Mouse (Mus musculus) embryonic facial prominence, embryonic 12.5 days (tissue): ENCODE results near the gene Rhoq. TPM values are rescaled to one million over a fixed set of nuclear protein-coding genes. Genes with fewer than 3 reads are reported as not detected.

Source experiments
- ATAC-seq: fragments of 200-750 bp; cut with Nextera tagmentation; 2 replicates; pipeline ENCODE4 v1.8.0; 2017; ENCODE audit not compliant: insufficient number of reproducible peaks, insufficient read depth, low FRiP score, low TSS enrichment
- H3K27ac ChIP-seq: fragments of 300-500 bp; sonication (generic); 2 replicates; pipeline ENCODE4 v1.5.1; 2016; ENCODE audit warnings: mild to moderate bottlenecking
- H3K27me3 ChIP-seq: fragments of 300-500 bp; sonication (generic); 2 replicates; pipeline ENCODE4 v1.6.1; 2016; ENCODE audit warnings: mild to moderate bottlenecking, moderate library complexity
- H3K36me3 ChIP-seq: fragments of 300-500 bp; sonication (generic); 2 replicates; pipeline ENCODE4 v1.6.1; 2016; ENCODE audit warnings: mild to moderate bottlenecking
- H3K4me1 ChIP-seq: fragments of 300-500 bp; sonication (generic); 2 replicates; pipeline ENCODE4 v1.6.1; 2016
- H3K4me2 ChIP-seq: fragments of 300-500 bp; sonication (generic); replicated peaks from 2 replicates; pipeline ENCODE4 v1.6.1; 2016; ENCODE audit warnings: mild to moderate bottlenecking, moderate library complexity
- H3K4me3 ChIP-seq: fragments of 300-500 bp; sonication (generic); 2 replicates; pipeline ENCODE4 v1.5.1; 2016; ENCODE audit warnings: mild to moderate bottlenecking
- H3K9ac ChIP-seq: fragments of 300-500 bp; sonication (generic); 2 replicates; pipeline ENCODE4 v1.6.1; 2016; ENCODE audit warnings: mild to moderate bottlenecking, moderate library complexity
- H3K9me3 ChIP-seq: fragments of 300-500 bp; sonication (generic); 2 replicates; pipeline ENCODE4 v1.6.1; 2016; ENCODE audit warnings: mild to moderate bottlenecking, moderate library complexity
- WGBS: fragments of 180-500 bp; shearing (Covaris S2); methylation state at CpG from one replicate; pipeline ENCODE4 v1.1.7; 2016; 5-methylcytosine and 5-hydroxymethylcytosine counted together
- polyA plus RNA-seq: library from polyadenylated mRNA; unstranded; fragments of >200 nt; fragmentation: Nextera tagmentation; extraction: Ambion mirVana; gene quantifications from 2 replicates; pipeline ENCODE4 v1.2.1, GENCODE M21; 2016

The Rhoq gene
- polyA plus RNA-seq, 1 experiment from 2014 or later, result 30.0 TPM

- Histone ChIP-seq H3K27me3 (no peaks in the 10 kb centered on the region), H3K9ac (peak overlapping the region; percentile 90), H3K27ac (peak overlapping the region; percentile 95), H3K4me1 (peaks cover 44% of the 10 kb centered on the region), H3K36me3 (no peaks in the 10 kb centered on the region), H3K9me3 (no peaks in the 10 kb centered on the region), H3K4me3 (peak overlapping the region; percentile 84), H3K4me2 (peak overlapping the region; percentile 88)
- WGBS, result 0% methylated on average over 6 of the region's 6 CpGs
- ATAC-seq, result no peak
These were observed 1.2 kb downstream of the Rhoq start for GRCm38 (mm10) chr17:86964041-86964440.

GRCm38 (mm10) chr17:86964502-86964901, 1.6 kb downstream of the Rhoq start:
- peak overlapping the region; percentile 95 for H3K27ac ChIP-seq
- H3K4me1 ChIP-seq, result peaks cover 44% of the 10 kb centered on the region
- no peaks in the 10 kb centered on the region for H3K36me3 ChIP-seq
- H3K9ac ChIP-seq, result peak overlapping the region; percentile 90
- H3K27me3 ChIP-seq, result no peaks in the 10 kb centered on the region
- peak overlapping the region; percentile 84 for H3K4me3 ChIP-seq
- peak; percentile 61 for ATAC-seq
- under 1% methylated on average over 10 of the region's 10 CpGs for WGBS
- H3K9me3 ChIP-seq, result no peaks in the 10 kb centered on the region
- peak overlapping the region; percentile 88 for H3K4me2 ChIP-seq

- ATAC-seq, result no peak
- H3K27ac ChIP-seq, result peak overlapping the region; percentile 95
- H3K4me1 ChIP-seq, result peaks cover 44% of the 10 kb centered on the region
- no peaks in the 10 kb centered on the region for H3K27me3 ChIP-seq
- H3K4me2 ChIP-seq, result peak overlapping the region; percentile 88
- peak overlapping the region; percentile 84 for H3K4me3 ChIP-seq
- WGBS, result 67% methylated on average over 8 of the region's 8 CpGs
- H3K9me3 ChIP-seq, result no peaks in the 10 kb centered on the region
- H3K36me3 ChIP-seq, result peaks cover 5% of the 10 kb centered on the region; the same call in 1 of the 2 replicates
- H3K9ac ChIP-seq, result peak overlapping the region; percentile 15; the same call in 1 of the 2 replicates
These were observed 2.2 kb downstream of the Rhoq start for GRCm38 (mm10) chr17:86965121-86965520.

- H3K4me3 ChIP-seq, result no peak overlapping the region
- no peak for ATAC-seq
- H3K4me2 ChIP-seq, result no peak overlapping the region
- H3K9me3 ChIP-seq, result no peaks in the 10 kb centered on the region
- H3K4me1 ChIP-seq, result peaks cover 35% of the 10 kb centered on the region
- H3K36me3 ChIP-seq, result peaks cover 13% of the 10 kb centered on the region; the same call in 1 of the 2 replicates
- H3K27ac ChIP-seq, result no peak overlapping the region
- H3K27me3 ChIP-seq, result no peaks in the 10 kb centered on the region
- H3K9ac ChIP-seq, result no peak overlapping the region
- 82% methylated on average over 10 of the region's 10 CpGs for WGBS
These were observed 3.2 kb downstream of the Rhoq start for GRCm38 (mm10) chr17:86966040-86966439.

GRCm38 (mm10) chr17:86967048-86967447, 4.2 kb downstream of the Rhoq start:
- WGBS, result 93% methylated on average over 12 of the region's 12 CpGs
- Histone ChIP-seq H3K4me2 (no peak overlapping the region), H3K4me1 (peaks cover 25% of the 10 kb centered on the region), H3K36me3 (peaks cover 19% of the 10 kb centered on the region; the same call in 1 of the 2 replicates), H3K4me3 (no peak overlapping the region), H3K27ac (no peak overlapping the region), H3K9me3 (no peaks in the 10 kb centered on the region), H3K9ac (no peak overlapping the region), H3K27me3 (no peaks in the 10 kb centered on the region)
- no peak for ATAC-seq

- Histone ChIP-seq H3K4me2 (no peak overlapping the region), H3K4me1 (peaks cover 24% of the 10 kb centered on the region), H3K27ac (no peak overlapping the region), H3K4me3 (no peak overlapping the region), H3K36me3 (peaks cover 25% of the 10 kb centered on the region; the same call in 1 of the 2 replicates), H3K9ac (no peak overlapping the region), H3K9me3 (no peaks in the 10 kb centered on the region), H3K27me3 (no peaks in the 10 kb centered on the region)
- ATAC-seq, result no peak
- 80% methylated on average over 10 of the region's 10 CpGs for WGBS
These were observed 4.9 kb downstream of the Rhoq start for GRCm38 (mm10) chr17:86967536-86968525.

GRCm38 (mm10) chr17:86968581-86968980, 5.7 kb downstream of the Rhoq start:
- Histone ChIP-seq H3K4me3 (no peak overlapping the region), H3K4me2 (no peak overlapping the region), H3K27me3 (no peaks in the 10 kb centered on the region), H3K36me3 (peaks cover 27% of the 10 kb centered on the region; the same call in 1 of the 2 replicates), H3K27ac (no peak overlapping the region), H3K9ac (no peak overlapping the region), H3K9me3 (no peaks in the 10 kb centered on the region), H3K4me1 (peaks cover 24% of the 10 kb centered on the region)
- ATAC-seq, result no peak
- 93% methylated on average over 5 of the region's 5 CpGs for WGBS

GRCm38 (mm10) chr17:86969582-86969981, 6.7 kb downstream of the Rhoq start:
- no peak for ATAC-seq
- no peak overlapping the region for H3K4me2 ChIP-seq
- no peak overlapping the region; the same call in 1 of the 2 replicates for H3K9ac ChIP-seq
- 68% methylated on average over 5 of the region's 5 CpGs for WGBS
- H3K36me3 ChIP-seq, result peaks cover 34% of the 10 kb centered on the region
- H3K4me3 ChIP-seq, result no peak overlapping the region
- H3K9me3 ChIP-seq, result no peaks in the 10 kb centered on the region
- H3K27me3 ChIP-seq, result no peaks in the 10 kb centered on the region
- H3K4me1 ChIP-seq, result peaks cover 17% of the 10 kb centered on the region
- no peak overlapping the region for H3K27ac ChIP-seq

- WGBS, result 95% methylated on average over 15 of the region's 15 CpGs
- H3K9me3 ChIP-seq, result no peaks in the 10 kb centered on the region
- no peaks in the 10 kb centered on the region for H3K27me3 ChIP-seq
- no peak for ATAC-seq
- H3K4me3 ChIP-seq, result no peak overlapping the region
- H3K4me1 ChIP-seq, result peaks cover 11% of the 10 kb centered on the region
- H3K4me2 ChIP-seq, result no peak overlapping the region
- H3K9ac ChIP-seq, result no peak overlapping the region; the same call in 1 of the 2 replicates
- no peak overlapping the region for H3K27ac ChIP-seq
- H3K36me3 ChIP-seq, result peaks cover 36% of the 10 kb centered on the region
These were observed 7.3 kb downstream of the Rhoq start for GRCm38 (mm10) chr17:86970026-86970750.

GRCm38 (mm10) chr17:86971036-86971435, 8.2 kb downstream of the Rhoq start:
- ATAC-seq, result no peak
- no peak overlapping the region for H3K9ac ChIP-seq
- H3K36me3 ChIP-seq, result peaks cover 40% of the 10 kb centered on the region
- no peaks in the 10 kb centered on the region for H3K9me3 ChIP-seq
- 84% methylated on average over 5 of the region's 5 CpGs for WGBS
- no peak overlapping the region for H3K4me3 ChIP-seq
- no peak overlapping the region for H3K27ac ChIP-seq
- H3K4me1 ChIP-seq, result 0 out of 2 replicates have a peak, but pooled peaks cover 7% of the 10 kb centered on the region
- no peak overlapping the region for H3K4me2 ChIP-seq
- H3K27me3 ChIP-seq, result no peaks in the 10 kb centered on the region

- no peaks in the 10 kb centered on the region for H3K27me3 ChIP-seq
- WGBS, result 86% methylated on average over 7 of the region's 7 CpGs
- H3K9me3 ChIP-seq, result no peaks in the 10 kb centered on the region
- H3K36me3 ChIP-seq, result peaks cover 42% of the 10 kb centered on the region
- H3K4me3 ChIP-seq, result no peak overlapping the region
- no peak overlapping the region for H3K4me2 ChIP-seq
- H3K4me1 ChIP-seq, result 0 out of 2 replicates have a peak, but pooled peaks cover 7% of the 10 kb centered on the region
- no peak overlapping the region for H3K27ac ChIP-seq
- H3K9ac ChIP-seq, result no peak overlapping the region
- ATAC-seq, result no peak
These were observed 9.0 kb downstream of the Rhoq start for GRCm38 (mm10) chr17:86971860-86972259.
